Comparison of ENCODE assay signal across 25 mouse cellular contexts in the genomic region with DNA sequence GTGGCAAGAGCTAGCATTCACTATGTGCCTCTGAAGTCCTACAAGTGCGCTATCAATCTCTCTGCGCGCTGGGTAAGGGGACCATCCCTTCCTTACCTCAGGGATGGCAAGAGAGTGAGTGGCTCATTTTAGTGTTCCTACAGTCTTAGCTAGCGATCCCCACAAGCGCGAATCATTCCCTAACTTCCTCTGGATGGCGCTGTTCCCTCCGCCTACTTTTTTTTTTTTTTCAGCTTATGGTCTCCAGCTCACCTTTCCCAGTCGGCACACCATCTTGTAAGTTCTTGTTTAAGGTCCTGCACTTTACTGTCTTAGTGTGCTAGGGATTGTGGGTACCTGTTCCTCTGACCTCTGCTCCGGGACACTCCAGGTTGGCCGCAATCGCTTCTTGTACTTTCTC.
A peak's percentile ranks its signal among the peaks of the same experiment; 100 is the strongest.
DNase-seq lines count a peak whose midpoint lies in the region; ATAC-seq and TF ChIP-seq lines count a peak whose summit lies in the region.
"Had no signal": no experiment of that assay in that cellular context is flagged by ENCODE, and none has a peak within 500 bp of the region (broad histone marks: within the 10 kb centered on the region; RNA-seq: fewer than 3 reads in every experiment).

No protein-coding gene starts in this region.

- no peak overlapping the region for H3K9ac ChIP-seq in liver, embryonic 14.5 days (replicated peaks)
- no peak overlapping the region for H3K9ac ChIP-seq in ES-Bruce4 (ENCODE audit: low read depth, poor library complexity, severe bottlenecking)
- no peak overlapping the region for H3K9ac ChIP-seq in hindbrain, embryonic 16.5 days (ENCODE audit: low read depth, low read length)
- H3K9ac ChIP-seq: limb, embryonic 13.5 days; liver, embryonic 15.5 days; lung, embryonic 15.5 days; midbrain, embryonic 13.5 days; stomach, embryonic 15.5 days had no signal

- H3K4me1 ChIP-seq in liver, embryonic 14.5 days (replicated peaks; ENCODE audit: control insufficient read depth in 2 of 2, insufficient read depth in 2 of 2, low read length in 1 of 2): peaks cover 26 to 48% of the 10 kb centered on the region in 2 experiments
- no peaks in the 10 kb centered on the region for H3K4me1 ChIP-seq in ES-Bruce4 (ENCODE audit: control insufficient read depth, insufficient read depth, low read length)
- peaks cover 3% of the 10 kb centered on the region; the same call in 1 of the 2 replicates for H3K4me1 ChIP-seq in hindbrain, embryonic 16.5 days (ENCODE audit: control insufficient read depth, insufficient read depth, low read depth, low read length)

- no peak overlapping the region for H3K4me3 ChIP-seq in gastrocnemius, adult 2 months
- H3K4me3 ChIP-seq in liver, embryonic 14.5 days (ENCODE audit: insufficient read depth in 1 of 2, low read depth in 2 of 2, low read length in 2 of 2): no peak overlapping the region
- H3K4me3 ChIP-seq in ES-Bruce4 (ENCODE audit: low read depth, low read length): no peak overlapping the region
- H3K4me3 ChIP-seq in hindbrain, embryonic 16.5 days (ENCODE audit: low read length): no peak overlapping the region
- H3K4me3 ChIP-seq: left cerebral cortex, adult 2 months; limb, embryonic 13.5 days; liver, embryonic 15.5 days; lung, embryonic 15.5 days; megakaryocyte, embryonic 14.5 days; midbrain, embryonic 13.5 days; stomach, embryonic 15.5 days had no signal

- TF ChIP-seq POLR2A in ES-Bruce4 (IDR thresholded peaks at IDR 0.05; ENCODE audit: insufficient read depth, low read length): no peak

- peak; percentile 2; the same call in 1 of the 2 replicates for TF ChIP-seq CTCF in gastrocnemius, adult 2 months (IDR thresholded peaks at IDR 0.05)
- TF ChIP-seq CTCF in liver, embryonic 14.5 days (IDR thresholded peaks at IDR 0.05; ENCODE audit: low read depth): 0 out of 2 replicates have a peak, but pooled peaks have one; percentile 18
- TF ChIP-seq CTCF in ES-Bruce4 (IDR thresholded peaks at IDR 0.05; ENCODE audit: low read depth, low read length): peak; percentile 47

- intact Hi-C loops in gastrocnemius, adult 2 months (cut with DNase I): no loop called here
- intact Hi-C loops in left cerebral cortex, postnatal 4 days (cut with DNase I): no loop called here

- 81% methylated on average over 12 of the region's 12 CpGs for WGBS in liver, embryonic 14.5 days (ENCODE audit: insufficient replicate concordance)
- 85% methylated on average over 12 of the region's 12 CpGs for WGBS in hindbrain, embryonic 16.5 days

- no peaks in the 10 kb centered on the region for H3K9me3 ChIP-seq in liver, embryonic 14.5 days (ENCODE audit: control insufficient read depth, low read length)
- H3K9me3 ChIP-seq in ES-Bruce4 (replicated peaks; ENCODE audit: control insufficient read depth, insufficient read depth, low read length, poor library complexity, severe bottlenecking): no peaks in the 10 kb centered on the region
- H3K9me3 ChIP-seq in hindbrain, embryonic 16.5 days (ENCODE audit: control insufficient read depth, low read length): no peaks in the 10 kb centered on the region
- H3K9me3 ChIP-seq: limb, embryonic 13.5 days; liver, embryonic 15.5 days; lung, embryonic 15.5 days; megakaryocyte, embryonic 14.5 days; midbrain, embryonic 13.5 days; stomach, embryonic 15.5 days had no signal

- H3K27me3 ChIP-seq in liver, embryonic 14.5 days (ENCODE audit: control insufficient read depth, insufficient read depth, low read length): no peaks in the 10 kb centered on the region
- H3K27me3 ChIP-seq in ES-Bruce4 (ENCODE audit: control insufficient read depth, insufficient read depth, low read length, poor library complexity, severe bottlenecking): no peaks in the 10 kb centered on the region
- H3K27me3 ChIP-seq in hindbrain, embryonic 16.5 days (replicated peaks; ENCODE audit: control insufficient read depth, insufficient read depth, low read length): peaks cover 13% of the 10 kb centered on the region; the same call in 1 of the 2 replicates
- H3K27me3 ChIP-seq: liver, embryonic 15.5 days; lung, embryonic 15.5 days; Patski; stomach, embryonic 15.5 days had no signal

- no peak for DNase-seq in gastrocnemius, adult 2 months
- DNase-seq in gastrocnemius, postnatal 4 days (ENCODE audit: low spot score in 2 of 2): no peak
- DNase-seq in liver, embryonic 14.5 days (ENCODE audit: low read depth in 3 of 3, low spot score in 3 of 3): no peak
- no peak for DNase-seq in liver
- peak; percentile 59 for DNase-seq in R1 (ENCODE audit: low read depth, low spot score)
- no peak for DNase-seq in left cerebral cortex, postnatal 4 days
- DNase-seq: adrenal gland, postnatal 36 days; cerebellum, adult 2 months; cerebellum, postnatal 14 days; kidney, adult 11 months; kidney, postnatal 14 days; lung, postnatal 4 days; thymus, adult 18-20 months; thymus, postnatal 25 days had no signal

- no peaks in the 10 kb centered on the region for H3K36me3 ChIP-seq in liver, embryonic 14.5 days (replicated peaks; ENCODE audit: control insufficient read depth, insufficient read depth, low read depth)
- H3K36me3 ChIP-seq in ES-Bruce4 (ENCODE audit: control insufficient read depth, insufficient read depth, low read length, poor library complexity, severe bottlenecking): no peaks in the 10 kb centered on the region
- H3K36me3 ChIP-seq in hindbrain, embryonic 16.5 days (ENCODE audit: control insufficient read depth, insufficient read depth, low read length): no peaks in the 10 kb centered on the region
- H3K36me3 ChIP-seq: limb, embryonic 13.5 days; liver, embryonic 15.5 days; lung, embryonic 15.5 days; midbrain, embryonic 13.5 days; stomach, embryonic 15.5 days had no signal

- no peak overlapping the region for H3K27ac ChIP-seq in gastrocnemius, adult 2 months
- H3K27ac ChIP-seq in liver, embryonic 14.5 days: no peak overlapping the region
- H3K27ac ChIP-seq in ES-Bruce4 (ENCODE audit: insufficient read depth, low read length): no peak overlapping the region
- H3K27ac ChIP-seq in hindbrain, embryonic 16.5 days (ENCODE audit: low read depth, low read length): no peak overlapping the region
- H3K27ac ChIP-seq: left cerebral cortex, adult 2 months; limb, embryonic 13.5 days; liver, embryonic 15.5 days; lung, embryonic 15.5 days; midbrain, embryonic 13.5 days; stomach, embryonic 15.5 days had no signal

- ATAC-seq in liver, embryonic 14.5 days (ENCODE audit: insufficient read depth): no peak
- ATAC-seq in hindbrain, embryonic 16.5 days: no peak
- ATAC-seq: forebrain, embryonic 14.5 days; midbrain, embryonic 13.5 days; Patski had no signal

- no peak overlapping the region for H3K4me2 ChIP-seq in liver, embryonic 14.5 days (ENCODE audit: low read depth)
- no peak overlapping the region for H3K4me2 ChIP-seq in hindbrain, embryonic 16.5 days (ENCODE audit: low read length)
- H3K4me2 ChIP-seq: limb, embryonic 13.5 days; liver, embryonic 15.5 days; lung, embryonic 15.5 days; midbrain, embryonic 13.5 days; stomach, embryonic 15.5 days had no signal

- no peak for TF ChIP-seq EP300 in liver, embryonic 14.5 days (IDR thresholded peaks at IDR 0.05; ENCODE audit: low read depth)
- TF ChIP-seq EP300 in ES-Bruce4 (IDR thresholded peaks at IDR 0.05; ENCODE audit: insufficient read depth, low read depth, low read length): no peak
